Mouse (Mus musculus) bone marrow, adult 2 months (tissue): ENCODE results near the gene Etnk1. TPM values are rescaled to one million over a fixed set of nuclear protein-coding genes. Genes with fewer than 3 reads are reported as not detected.
"Not testable (repeated sequence)": the region's sequence is repeated elsewhere in the genome, so short reads cannot be mapped to it uniquely, and the experiment has no call there.

Experiments
- H3K27ac ChIP-seq: fragments of 200-500 bp; 2 replicates; pipeline ENCODE4 v1.5.1; 2012; ENCODE audit warnings: low read depth, mild to moderate bottlenecking, control low read depth, inconsistent platforms, low read length; ENCODE audit not compliant: control insufficient read depth, poor library complexity, insufficient read depth
- H3K4me1 ChIP-seq: fragments of 200-500 bp; 2 replicates; pipeline ENCODE4 v1.6.1; 2011; ENCODE audit warnings: low read length; ENCODE audit not compliant: control insufficient read depth, insufficient read depth
- H3K4me3 ChIP-seq: fragments of 200-500 bp; replicated peaks from 2 replicates; pipeline ENCODE3; 2011; ENCODE audit warnings: mild to moderate bottlenecking, low read depth, low read length, control low read depth; ENCODE audit not compliant: control insufficient read depth
- CTCF ChIP-seq: fragments of 200-500 bp; IDR thresholded peaks from 2 replicates; pipeline ENCODE4 v1.5.1; 2011; ENCODE audit warnings: low read length, control low read depth; ENCODE audit not compliant: control insufficient read depth, insufficient read depth
- POLR2A ChIP-seq: fragments of 200-500 bp; IDR thresholded peaks from 2 replicates; pipeline ENCODE4 v1.6.1; 2011; ENCODE audit warnings: low read depth, mild to moderate bottlenecking, control low read depth, low read length, borderline replicate concordance; ENCODE audit not compliant: control insufficient read depth
- WGBS: fragments of 180-500 bp; shearing (Covaris S2); methylation state at CpG from one replicate; pipeline ENCODE4 v1.1.7; 2018; 5-methylcytosine and 5-hydroxymethylcytosine counted together
- polyA plus RNA-seq: library from polyadenylated mRNA; stranded (reverse); fragments of >200 nt; gene quantifications from 2 replicates; pipeline ENCODE4 v1.2.4, GENCODE M21; 2011; ENCODE audit warnings: low replicate concordance; ENCODE audit not compliant: missing spikeins, insufficient read depth, insufficient read length

Etnk1 gene
- polyA plus RNA-seq, 1 experiment, result 19.8 TPM

DNA sequence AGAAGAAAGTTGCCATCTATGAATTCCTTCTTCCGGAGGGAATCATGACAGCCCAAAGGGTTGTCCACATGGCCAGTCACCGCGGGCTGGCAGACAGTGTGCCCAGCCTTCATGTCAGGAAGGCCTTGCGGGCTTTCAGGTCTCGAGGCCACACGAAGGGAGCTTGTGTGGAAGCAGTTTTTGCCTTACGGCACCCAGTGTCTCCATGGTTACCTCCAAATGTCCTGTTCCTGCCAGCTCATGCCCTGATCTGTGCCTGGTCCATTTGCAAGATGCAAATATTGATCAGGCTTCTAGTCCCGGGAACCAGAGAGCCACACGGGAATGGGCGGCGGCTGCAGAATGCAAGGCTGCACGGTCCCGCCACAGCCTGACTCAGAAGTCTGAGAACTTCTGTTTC, 31.9 kb upstream of the Etnk1 start:
- Histone ChIP-seq H3K4me3 (no peak overlapping the region), H3K4me1 (peaks cover 3% of the 10 kb centered on the region), H3K27ac (no peak overlapping the region)
- WGBS, result 69% methylated on average over 13 of the region's 13 CpGs
- no peak for TF ChIP-seq POLR2A
- no peak for TF ChIP-seq CTCF

DNA sequence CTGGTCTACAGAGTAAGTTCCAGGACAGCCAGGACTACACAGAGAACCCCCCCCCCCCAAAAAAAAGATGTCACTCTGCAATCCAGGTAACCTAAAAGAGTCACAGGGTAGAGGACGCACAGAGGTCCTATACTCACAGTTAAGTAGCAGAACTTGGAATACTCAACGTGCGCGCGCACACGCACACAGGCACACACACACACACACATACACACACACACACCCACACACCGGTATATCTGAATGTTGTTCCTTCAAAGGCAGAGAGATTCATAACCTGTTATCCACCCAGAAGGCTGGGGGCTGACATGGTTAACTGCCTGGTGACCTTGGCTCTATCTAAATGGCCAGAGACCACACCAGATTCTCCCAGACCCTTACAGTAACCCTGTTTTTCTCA, 30.3 kb upstream of the Etnk1 start:
- H3K4me1 ChIP-seq, result peaks cover 3% of the 10 kb centered on the region
- WGBS, result 97% methylated on average over 7 of the region's 7 CpGs
- TF ChIP-seq POLR2A, result no peak
- no peak for TF ChIP-seq CTCF
- H3K27ac ChIP-seq, result no peak overlapping the region
- H3K4me3 ChIP-seq, result no peak overlapping the region

- H3K27ac ChIP-seq, result no peak overlapping the region
- H3K4me3 ChIP-seq, result no peak overlapping the region
- TF ChIP-seq POLR2A, result no peak
- no peak for TF ChIP-seq CTCF
- peaks cover 2% of the 10 kb centered on the region for H3K4me1 ChIP-seq
- WGBS, result 82% methylated on average over 5 of the region's 5 CpGs
These were observed 29.7 kb upstream of the Etnk1 start for GRCm38 (mm10) chr6:143137341-143137740.

DNA sequence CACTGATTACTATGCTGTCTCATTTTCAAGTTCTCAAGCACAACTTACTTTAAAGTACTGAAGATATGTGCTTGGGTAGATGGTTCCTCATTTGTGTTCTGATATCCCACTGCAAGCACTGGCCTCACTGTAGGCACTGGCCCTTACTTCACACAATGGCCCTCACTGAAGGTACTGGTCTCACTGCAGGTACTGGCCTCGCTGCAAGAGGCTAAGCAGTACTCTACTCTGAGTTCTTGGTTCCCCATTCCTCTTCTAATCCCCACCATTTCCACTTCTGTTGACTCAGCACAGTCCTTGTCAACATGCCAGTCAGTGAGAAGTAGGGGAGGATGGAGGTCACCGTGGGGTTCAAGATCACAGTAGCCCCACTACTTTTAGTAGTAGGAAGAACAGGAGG, 27.6 kb upstream of the Etnk1 start:
- TF ChIP-seq CTCF, result no peak
- TF ChIP-seq POLR2A, result no peak
- 31% methylated on average over 2 of the region's 2 CpGs for WGBS
- H3K4me1 ChIP-seq, result peaks cover 2% of the 10 kb centered on the region; the same call in 1 of the 2 replicates
- H3K27ac ChIP-seq, result no peak overlapping the region
- no peak overlapping the region for H3K4me3 ChIP-seq

- Histone ChIP-seq H3K27ac (no peak overlapping the region), H3K4me1 (peaks cover 1% of the 10 kb centered on the region; the same call in 1 of the 2 replicates), H3K4me3 (no peak overlapping the region)
- 90% methylated on average over 9 of the region's 9 CpGs for WGBS
- no peak for TF ChIP-seq POLR2A
These were observed 26.1 kb upstream of the Etnk1 start for GRCm38 (mm10) chr6:143140884-143141283.

DNA sequence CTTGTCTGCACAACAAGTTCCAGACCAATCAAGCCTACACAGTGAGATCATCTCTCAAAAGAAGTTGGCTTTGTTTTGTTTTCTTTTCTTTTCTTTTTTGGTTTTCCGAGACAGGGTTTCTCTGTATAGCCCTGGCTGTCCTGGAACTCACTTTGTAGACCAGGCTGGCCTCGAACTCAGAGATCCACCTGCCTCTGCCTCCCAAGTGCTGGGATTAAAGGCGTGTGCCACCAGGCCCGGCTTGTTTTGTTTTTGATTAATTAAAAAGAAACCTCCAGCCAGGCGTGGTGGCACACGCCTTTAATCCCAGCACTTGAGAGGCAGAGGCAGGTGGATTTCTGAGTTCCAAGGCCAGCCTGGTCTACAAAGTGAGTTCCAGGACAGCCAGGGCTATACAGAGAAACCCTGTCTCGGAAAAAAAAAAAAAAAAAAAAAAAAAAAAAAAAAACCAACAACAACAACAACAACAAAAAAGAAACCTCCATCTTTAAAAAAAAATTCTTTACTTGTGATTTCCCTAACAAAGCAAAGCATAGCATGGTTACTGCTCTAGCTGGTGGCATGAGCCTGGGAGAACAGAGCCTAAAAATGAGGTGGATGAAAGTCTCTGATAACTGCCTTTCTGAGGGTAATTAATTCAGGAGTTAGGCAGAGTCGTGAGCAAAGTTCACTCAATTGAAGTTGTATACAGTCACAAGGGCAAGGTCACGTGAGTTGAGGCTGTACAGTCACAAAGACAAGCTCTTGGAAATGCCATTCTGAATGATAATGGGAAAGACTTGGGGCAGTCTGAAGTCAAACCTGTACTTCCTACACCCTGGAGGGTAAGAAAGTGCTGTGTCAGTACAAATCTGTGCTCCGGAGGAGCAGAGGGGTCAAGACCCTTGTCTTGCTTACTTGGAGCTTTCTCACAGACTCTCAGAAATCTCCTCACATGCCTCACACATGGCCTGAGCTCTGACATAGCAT, 25.1 kb upstream of the Etnk1 start:
- H3K4me1 ChIP-seq, H3K4me3 ChIP-seq, H3K27ac ChIP-seq: not testable (repeated sequence)
- 79% methylated on average over 9 of the region's 10 CpGs for WGBS

GRCm38 (mm10) chr6:143142861-143143260, 24.2 kb upstream of the Etnk1 start:
- Histone ChIP-seq H3K27ac (no peak overlapping the region), H3K4me1 (peaks cover 1% of the 10 kb centered on the region; the same call in 1 of the 2 replicates), H3K4me3 (no peak overlapping the region)
- TF ChIP-seq POLR2A (no peak), CTCF (no peak)
- 83% methylated on average over 4 of the region's 4 CpGs for WGBS

DNA sequence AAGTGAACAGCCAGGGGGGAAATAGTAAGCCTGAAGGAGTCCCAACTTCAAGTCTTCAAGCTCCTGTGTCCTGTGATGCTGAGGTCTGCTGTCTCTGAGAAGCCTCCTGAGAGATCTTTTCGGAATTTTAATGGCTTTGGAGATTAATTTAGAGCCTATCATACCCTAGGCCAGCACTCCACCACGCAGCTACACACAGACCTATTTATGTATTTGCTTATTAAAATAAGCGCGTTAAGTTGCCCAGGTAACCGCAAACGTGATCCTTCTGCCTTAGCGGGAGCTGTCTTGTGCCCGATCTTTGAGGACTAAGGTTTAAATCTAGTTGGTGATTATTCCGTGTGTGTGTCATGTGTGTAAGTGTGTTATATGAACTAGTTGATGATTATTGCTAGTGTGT, 23.7 kb upstream of the Etnk1 start:
- WGBS, result 90% methylated on average over 9 of the region's 9 CpGs
- Histone ChIP-seq H3K27ac (no peak overlapping the region), H3K4me1 (peaks cover 1% of the 10 kb centered on the region; the same call in 1 of the 2 replicates), H3K4me3 (no peak overlapping the region)
- TF ChIP-seq POLR2A, result no peak
- no peak for TF ChIP-seq CTCF
